Mouse (Mus musculus) brain, embryonic 14.5 days (tissue): ENCODE data around the gene Vmac. TPM values are rescaled to one million over a fixed set of nuclear protein-coding genes. Genes with fewer than 3 reads are reported as not detected.

Experiments
- DNase-seq: peaks from one replicate; pipeline ENCODE4 v3.0.0-alpha.2; 2011; ENCODE audit warnings: low read depth
- CTCF ChIP-seq: fragments of 200-500 bp; IDR thresholded peaks from 2 replicates; pipeline ENCODE4 v1.5.1; 2012; ENCODE audit warnings: inconsistent platforms, mild to moderate bottlenecking, moderate library complexity, borderline replicate concordance; ENCODE audit not compliant: insufficient read depth, insufficient read length; ENCODE audit errors: extremely low read depth
- POLR2A ChIP-seq: fragments of 200-500 bp; IDR thresholded peaks from 2 replicates; pipeline ENCODE4 v1.6.1; 2012; ENCODE audit warnings: mild to moderate bottlenecking, inconsistent platforms, borderline replicate concordance; ENCODE audit not compliant: poor library complexity, insufficient read depth, insufficient read length, severe bottlenecking; ENCODE audit errors: extremely low read depth
- polyA plus RNA-seq: library from polyadenylated mRNA; depleted of rRNA; stranded (reverse); fragments of >200 nt; gene quantifications from 2 replicates; pipeline ENCODE4 v1.2.3, GENCODE M21; 2012

Gene Vmac
- polyA plus RNA-seq, 1 experiment, result 18.2 TPM

- DNase-seq, result no peak
- no peak for TF ChIP-seq CTCF
- no peak for TF ChIP-seq POLR2A
Measured at GRCm38 (mm10) chr17:56706515-56706914, 11.3 kb downstream of the Vmac start.

GRCm38 (mm10) chr17:56703038-56703437 is 14.8 kb downstream of the Vmac start:
- TF ChIP-seq POLR2A (no peak), CTCF (no peak)
- DNase-seq, result no peak

GRCm38 (mm10) chr17:56700451-56700850 is 17.4 kb downstream of the Vmac start:
- TF ChIP-seq POLR2A, result no peak
- TF ChIP-seq CTCF, result no peak
- no peak for DNase-seq

GRCm38 (mm10) chr17:56693851-56694310 is 23.9 kb downstream of the Vmac start:
- TF ChIP-seq CTCF, result no peak
- no peak for TF ChIP-seq POLR2A
- DNase-seq, result peak; percentile 92

GRCm38 (mm10) chr17:56693395-56693794 is 24.4 kb downstream of the Vmac start:
- no peak for TF ChIP-seq POLR2A
- no peak for TF ChIP-seq CTCF
- no peak for DNase-seq

- no peak for DNase-seq
- TF ChIP-seq CTCF (no peak), POLR2A (no peak)
Measured at GRCm38 (mm10) chr17:56688689-56689088, 29.1 kb downstream of the Vmac start.

- TF ChIP-seq CTCF, result no peak
- no peak for TF ChIP-seq POLR2A
- no peak for DNase-seq
Measured at GRCm38 (mm10) chr17:56688045-56688444, 29.8 kb downstream of the Vmac start.

- TF ChIP-seq POLR2A (no peak), CTCF (no peak)
Measured at GRCm38 (mm10) chr17:56686801-56687200, 31.0 kb downstream of the Vmac start.

GRCm38 (mm10) chr17:56684649-56685048 is 33.2 kb downstream of the Vmac start:
- TF ChIP-seq POLR2A (no peak), CTCF (no peak)
- DNase-seq, result no peak

More at GRCm38 (mm10) chr17:56686801-56687200, 31.0 kb downstream of the Vmac start:
- no peak for DNase-seq

- DNase-seq, result no peak
- no peak for TF ChIP-seq CTCF
Measured at GRCm38 (mm10) chr17:56683546-56684140, 34.2 kb downstream of the Vmac start.

- no peak for DNase-seq
- TF ChIP-seq POLR2A (no peak), CTCF (no peak)
Measured at GRCm38 (mm10) chr17:56682880-56683279, 34.9 kb downstream of the Vmac start.

- no peak for TF ChIP-seq CTCF
- no peak for TF ChIP-seq POLR2A
Measured at GRCm38 (mm10) chr17:56681791-56682190, 36.0 kb downstream of the Vmac start.

More at GRCm38 (mm10) chr17:56681791-56682190, 36.0 kb downstream of the Vmac start:
- no peak for DNase-seq
